Comparison of ENCODE assay signal across 20 mouse cellular contexts in the genomic region with DNA sequence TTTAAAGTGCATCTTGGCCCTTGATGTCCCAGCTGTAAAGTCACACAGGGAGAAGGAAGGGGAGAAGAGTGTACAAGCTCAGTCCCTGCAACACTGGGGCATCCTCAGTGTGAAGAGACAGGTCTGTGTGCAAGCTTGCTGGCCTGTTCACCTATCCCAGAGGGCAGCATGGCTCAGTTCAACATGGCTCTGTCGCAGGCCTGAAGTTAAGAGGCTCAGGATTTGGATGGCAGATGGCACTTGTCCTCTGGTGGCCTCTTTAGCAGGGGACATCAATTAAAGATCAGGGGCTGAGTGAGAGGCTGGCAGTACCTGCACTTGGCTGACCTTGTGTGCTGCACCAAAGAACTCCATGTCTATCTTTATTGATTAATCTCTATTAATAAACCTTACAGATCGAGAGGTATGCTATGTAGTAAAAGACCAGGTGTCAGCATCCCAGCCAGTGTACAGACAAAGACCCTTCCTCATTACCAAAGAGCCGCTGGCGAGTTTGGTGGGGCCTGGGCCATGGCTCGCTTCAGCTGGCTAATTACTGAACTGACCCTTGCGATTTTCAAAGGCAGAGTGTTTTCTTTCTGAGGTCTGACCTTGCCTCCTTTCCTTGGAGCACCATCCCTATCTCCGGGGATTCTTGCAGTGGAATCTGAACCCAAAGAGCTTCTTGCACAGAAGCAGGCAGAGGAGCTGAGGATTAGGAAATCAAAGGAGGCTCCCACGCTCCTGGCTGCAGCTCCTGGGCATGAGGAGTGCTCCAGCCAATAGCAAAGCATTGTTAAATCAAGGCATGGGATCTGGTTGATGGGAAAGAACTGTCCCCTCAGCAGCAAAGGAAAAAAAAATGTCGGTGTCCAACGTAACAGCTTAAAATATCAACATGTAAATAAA.
DNase-seq lines count a peak whose midpoint lies in the region; ATAC-seq and TF ChIP-seq lines count a peak whose summit lies in the region.
"Had no signal": no experiment of that assay in that cellular context is flagged by ENCODE, and none has a peak within 500 bp of the region (broad histone marks: within the 10 kb centered on the region; RNA-seq: fewer than 3 reads in every experiment).

No protein-coding gene starts in this region.

- H3K4me1 ChIP-seq in midbrain, embryonic 12.5 days = peaks cover 12% of the 10 kb centered on the region
- no peaks in the 10 kb centered on the region for H3K4me1 ChIP-seq in intestine, postnatal 0 days (replicated peaks; ENCODE audit: control insufficient read depth, insufficient read depth, low read length)
- H3K4me1 ChIP-seq: embryonic facial prominence, embryonic 13.5 days; limb, embryonic 10.5 days; liver, embryonic 12.5 days had no signal

- intact Hi-C loops in left cerebral cortex, postnatal 4 days (cut with DNase I) = no loop called here

- peak; percentile 93 for ATAC-seq in frontal cortex, adult (ENCODE audit: low TSS enrichment)
- ATAC-seq in midbrain, embryonic 12.5 days (ENCODE audit: low FRiP score, low read depth) = peak; percentile 52; the same call in 1 of the 2 replicates
- no peak for ATAC-seq in intestine, postnatal 0 days
- ATAC-seq: inflammation-experienced regulatory T-cells, adult 6 months; liver, embryonic 12.5 days; lung, postnatal 0 days had no signal

- no peak for DNase-seq in frontal cortex, postnatal 10 days (ENCODE audit: low spot score in 2 of 2)
- peak; percentile 35 for DNase-seq in left cerebral cortex, postnatal 4 days
- DNase-seq in left cerebral cortex, adult 8-10 months (ENCODE audit: low spot score in 2 of 2) = no peak
- peak; percentile 63 for DNase-seq in retina, postnatal 1 day
- DNase-seq: cerebellum, adult 8-10 months; gastrocnemius, postnatal 36 days; heart, postnatal 36 days; kidney, postnatal 4 days; layer of hippocampus, postnatal 36 days; spleen, adult 18-20 months had no signal

- peaks cover 38% of the 10 kb centered on the region for H3K27me3 ChIP-seq in midbrain, embryonic 12.5 days
- no peaks in the 10 kb centered on the region for H3K27me3 ChIP-seq in intestine, postnatal 0 days (replicated peaks; ENCODE audit: control insufficient read depth, insufficient read depth, low read length)
- H3K27me3 ChIP-seq: embryonic facial prominence, embryonic 13.5 days; liver, embryonic 12.5 days had no signal

- 0 out of 2 replicates have a peak overlapping the region, but pooled peaks have one; percentile 3 for H3K4me2 ChIP-seq in midbrain, embryonic 12.5 days (replicated peaks)
- H3K4me2 ChIP-seq in intestine, postnatal 0 days (replicated peaks; ENCODE audit: low read depth) = no peak overlapping the region
- H3K4me2 ChIP-seq: embryonic facial prominence, embryonic 13.5 days; heart, embryonic 11.5 days; liver, embryonic 12.5 days had no signal

- H3K27ac ChIP-seq in midbrain, embryonic 12.5 days (replicated peaks) = peak overlapping the region; percentile 39; the same call in 1 of the 2 replicates
- H3K27ac ChIP-seq in intestine, postnatal 0 days (ENCODE audit: low read depth, low read length) = no peak overlapping the region
- H3K27ac ChIP-seq: embryonic facial prominence, embryonic 13.5 days; limb, embryonic 10.5 days; liver, embryonic 12.5 days; stomach, postnatal 0 days had no signal

- no peak for TF ChIP-seq CTCF in intestine, postnatal 0 days (IDR thresholded peaks at IDR 0.05; ENCODE audit: low read depth)

- H3K9me3 ChIP-seq in midbrain, embryonic 12.5 days = no peaks in the 10 kb centered on the region
- H3K9me3 ChIP-seq in intestine, postnatal 0 days (ENCODE audit: control insufficient read depth) = no peaks in the 10 kb centered on the region
- H3K9me3 ChIP-seq: embryonic facial prominence, embryonic 13.5 days; limb, embryonic 10.5 days; liver, embryonic 12.5 days had no signal

- H3K4me3 ChIP-seq in midbrain, embryonic 12.5 days = no peak overlapping the region
- no peak overlapping the region for H3K4me3 ChIP-seq in intestine, postnatal 0 days (ENCODE audit: low read depth, low read length)
- H3K4me3 ChIP-seq: embryonic facial prominence, embryonic 13.5 days; limb, embryonic 10.5 days; liver, embryonic 12.5 days had no signal

- no peaks in the 10 kb centered on the region for H3K36me3 ChIP-seq in midbrain, embryonic 12.5 days
- H3K36me3 ChIP-seq in intestine, postnatal 0 days (ENCODE audit: control insufficient read depth, insufficient read depth) = no peaks in the 10 kb centered on the region
- H3K36me3 ChIP-seq: embryonic facial prominence, embryonic 13.5 days; limb, embryonic 10.5 days; liver, embryonic 12.5 days had no signal

- WGBS in midbrain, embryonic 12.5 days = 8% methylated on average over 10 of the region's 10 CpGs
- 60% methylated on average over 10 of the region's 10 CpGs for WGBS in intestine, postnatal 0 days

- no peak overlapping the region for H3K9ac ChIP-seq in midbrain, embryonic 12.5 days (replicated peaks)
- H3K9ac ChIP-seq in intestine, postnatal 0 days (ENCODE audit: low read depth, low read length) = no peak overlapping the region
- H3K9ac ChIP-seq: embryonic facial prominence, embryonic 13.5 days; liver, embryonic 12.5 days had no signal

Comparison
In these comparisons a context has a peak if more than half of its experiments do, and no peak if none do; other contexts are left out.
1. DNase-seq: peak in left cerebral cortex, postnatal 4 days (single experiment) and retina, postnatal 1 day (single experiment); none in frontal cortex, postnatal 10 days (0 of 2) and left cerebral cortex, adult 8-10 months (0 of 2).